Mouse (Mus musculus) stomach, embryonic 14.5 days (tissue): ENCODE measurements around the gene Zfp970. TPM values are rescaled to one million over a fixed set of nuclear protein-coding genes. Genes with fewer than 3 reads are reported as not detected.

ENCODE experiments used
- polyA plus RNA-seq: library from polyadenylated mRNA; unstranded; fragments of >200 nt; fragmentation: Nextera tagmentation; extraction: Ambion mirVana; gene quantifications from 2 replicates; pipeline ENCODE4 v1.2.1, GENCODE M21; 2014

Zfp970 gene
- polyA plus RNA-seq, 1 experiment from 2014 or later = 23.2 TPM

Other genes with a start within 250 kb of the Zfp970 start
- not detected in 2 replicates for gene Gm14409, start 197.7 kb upstream of the Zfp970 start, polyA plus RNA-seq
- 0.46 and 0.91 TPM in 2 replicates for gene Gm14412, start 140.4 kb upstream of the Zfp970 start, polyA plus RNA-seq
- 13.3 and 15.1 TPM in 2 replicates for gene Gm14418, start 66.4 kb upstream of the Zfp970 start, polyA plus RNA-seq
- 8.0 and 8.7 TPM in 2 replicates for gene Gm14403, start 33.5 kb downstream of the Zfp970 start, polyA plus RNA-seq
- not detected in 2 replicates for gene Gm14406, start 113.5 kb downstream of the Zfp970 start, polyA plus RNA-seq